Mouse (Mus musculus) urinary bladder, adult 2 months (tissue): ENCODE measurements around the gene Olfr1259. TPM values are rescaled to one million over a fixed set of nuclear protein-coding genes. Genes with fewer than 3 reads are reported as not detected.
"Not testable (repeated sequence)": the region's sequence is repeated elsewhere in the genome, so short reads cannot be mapped to it uniquely, and the experiment has no call there.

Experiments
- DNase-seq: peaks from one replicate; pipeline ENCODE4 v3.0.0; 2022; ENCODE audit warnings: low spot score
- polyA plus RNA-seq: library from polyadenylated mRNA; depleted of rRNA; stranded (reverse); fragments of >200 nt; gene quantifications from 2 replicates; pipeline ENCODE4 v1.2.3, GENCODE M21; 2012; rRNA removed

Olfr1259 gene
- polyA plus RNA-seq = 0.03 and 0.07 TPM in 2 replicates

GRCm38 (mm10) chr2:89948564-89948963, at the start of gene Olfr1259:
Olfr1259 (minus strand) TSS chr2:89948664.
- no peak for DNase-seq

GRCm38 (mm10) chr2:89990921-89991320, 42.5 kb upstream of the Olfr1259 start, which contains the start of gene Olfr1261:
Olfr1261 (plus strand) TSS chr2:89991221.
- DNase-seq = no peak

- no peak for DNase-seq
These were observed 29.2 kb upstream of the Olfr1259 start for GRCm38 (mm10) chr2:89977709-89978108.

GRCm38 (mm10) chr2:89974184-89974583, 25.7 kb upstream of the Olfr1259 start, which contains the start of gene Olfr1260:
Olfr1260 (plus strand) TSS chr2:89974340.
- DNase-seq = no peak

- no peak for DNase-seq
These were observed 21.5 kb downstream of the Olfr1259 start, which contains the start of gene Olfr1258 for GRCm38 (mm10) chr2:89927009-89927408. Olfr1258 (plus strand) TSS chr2:89927309.

GRCm38 (mm10) chr2:89912616-89913015, 35.8 kb downstream of the Olfr1259 start:
- not testable (repeated sequence) for DNase-seq

Other genes with a start within 250 kb of the Olfr1259 start
- not detected in 2 replicates for gene Olfr1252, start 223.7 kb downstream of the Olfr1259 start, polyA plus RNA-seq
- not detected in 2 replicates for gene Olfr1253, start 191.6 kb downstream of the Olfr1259 start, polyA plus RNA-seq
- gene Olfr1254, start 155.0 kb downstream of the Olfr1259 start, polyA plus RNA-seq = not detected in 2 replicates
- not detected in 2 replicates for gene Olfr1255, start 136.6 kb downstream of the Olfr1259 start, polyA plus RNA-seq
- gene Olfr1256, start 107.1 kb downstream of the Olfr1259 start, polyA plus RNA-seq = not detected in 2 replicates
- not detected in 2 replicates for gene Olfr48, start 100.5 kb downstream of the Olfr1259 start, polyA plus RNA-seq
- not detected in 2 replicates for gene Olfr1257, start 70.2 kb downstream of the Olfr1259 start, polyA plus RNA-seq
- not detected in 2 replicates for gene Olfr1258, start 21.4 kb downstream of the Olfr1259 start, polyA plus RNA-seq
- not detected in 2 replicates for gene Olfr1260, start 25.7 kb upstream of the Olfr1259 start, polyA plus RNA-seq
- not detected in 2 replicates for gene Olfr1261, start 42.6 kb upstream of the Olfr1259 start, polyA plus RNA-seq
- gene Olfr1262, start 51.5 kb upstream of the Olfr1259 start, polyA plus RNA-seq = not detected in 2 replicates
- not detected in 2 replicates for gene Olfr1263, start 63.5 kb upstream of the Olfr1259 start, polyA plus RNA-seq
- not detected in 2 replicates for gene Olfr1264, start 76.9 kb upstream of the Olfr1259 start, polyA plus RNA-seq
- not detected in 2 replicates for gene Olfr1265, start 86.7 kb upstream of the Olfr1259 start, polyA plus RNA-seq
- not detected in 2 replicates for gene Olfr140, start 114.9 kb upstream of the Olfr1259 start, polyA plus RNA-seq
- gene Olfr1269, start 172.7 kb upstream of the Olfr1259 start, polyA plus RNA-seq = not detected in 2 replicates
- gene Olfr32, start 193.6 kb upstream of the Olfr1259 start, polyA plus RNA-seq = not detected in 2 replicates
- not detected in 2 replicates for gene Olfr1270, start 204.4 kb upstream of the Olfr1259 start, polyA plus RNA-seq